Mouse (Mus musculus) small intestine, adult 2 months (tissue): ENCODE measurements around the gene Olfr113.

Experiments used
- CTCF ChIP-seq: fragments of 200-500 bp; IDR thresholded peaks from 2 replicates; pipeline ENCODE4 v1.5.1; 2012; ENCODE audit warnings: low read depth, mild to moderate bottlenecking, control low read depth, inconsistent platforms, low read length, moderate library complexity, mixed read lengths; ENCODE audit not compliant: insufficient replicate concordance, insufficient read length; ENCODE audit errors: extremely low read depth
- POLR2A ChIP-seq: fragments of 200-500 bp; IDR thresholded peaks from 2 replicates; pipeline ENCODE4 v1.6.1; 2012; ENCODE audit warnings: low read depth, mild to moderate bottlenecking, control low read depth, inconsistent platforms, low read length, moderate library complexity

- TF ChIP-seq CTCF: no peak
- no peak for TF ChIP-seq POLR2A
Observed at GRCm38 (mm10) chr17:37627009-37627408, 49.5 kb upstream of the Olfr113 start, which contains the start of the genes Olfr115 and Olfr116.
